Mouse (Mus musculus) bone marrow, adult 2 months (tissue): ENCODE results near the gene Pla2g12b.

Experiments used
- CTCF ChIP-seq: fragments of 200-500 bp; IDR thresholded peaks from 2 replicates; pipeline ENCODE4 v1.5.1; 2011; ENCODE audit warnings: low read length, control low read depth; ENCODE audit not compliant: control insufficient read depth, insufficient read depth
- POLR2A ChIP-seq: fragments of 200-500 bp; IDR thresholded peaks from 2 replicates; pipeline ENCODE4 v1.6.1; 2011; ENCODE audit warnings: low read depth, mild to moderate bottlenecking, control low read depth, low read length, borderline replicate concordance; ENCODE audit not compliant: control insufficient read depth

GRCm38 (mm10) chr10:59426371-59426770, 22.9 kb downstream of the Pla2g12b start:
- TF ChIP-seq CTCF: no peak
- TF ChIP-seq POLR2A: no peak
